Mouse (Mus musculus): ENCODE results near the gene Mab21l3. TPM values are rescaled to one million over a fixed set of nuclear protein-coding genes. Genes with fewer than 3 reads are reported as not detected.

The Mab21l3 gene
- polyA plus RNA-seq, 1 experiment from 2014 or later = 0.09 TPM

- no peaks in the 10 kb centered on the region for H3K27me3 ChIP-seq (ENCODE audit: control insufficient read depth, insufficient read depth, low read depth, low read length)
- H3K9ac ChIP-seq (ENCODE audit: low read depth, low read length) = no peak overlapping the region
- H3K9me3 ChIP-seq (replicated peaks; ENCODE audit: control insufficient read depth, low read length, poor library complexity, severe bottlenecking) = no peaks in the 10 kb centered on the region
- H3K4me3 ChIP-seq (ENCODE audit: low read depth, low read length) = no peak overlapping the region
- WGBS = 87% methylated on average over 9 of the region's 11 CpGs
- H3K4me1 ChIP-seq (ENCODE audit: control insufficient read depth, insufficient read depth, low read length) = peaks cover 9% of the 10 kb centered on the region; the same call in 1 of the 2 replicates
- no peak overlapping the region for H3K4me2 ChIP-seq (ENCODE audit: low read length)
- no peaks in the 10 kb centered on the region for H3K36me3 ChIP-seq (ENCODE audit: control insufficient read depth, insufficient read depth, low read length)
- H3K27ac ChIP-seq (ENCODE audit: low read length) = no peak overlapping the region
- ATAC-seq = no peak
These were observed 48.2 kb downstream of the Mab21l3 start for GRCm38 (mm10) chr3:101800596-101801018.

- H3K4me1 ChIP-seq (ENCODE audit: control insufficient read depth, insufficient read depth, low read length) = peaks cover 11% of the 10 kb centered on the region; the same call in 1 of the 2 replicates
- H3K27ac ChIP-seq (ENCODE audit: low read length) = no peak overlapping the region
- no peaks in the 10 kb centered on the region for H3K27me3 ChIP-seq (ENCODE audit: control insufficient read depth, insufficient read depth, low read depth, low read length)
- no peaks in the 10 kb centered on the region for H3K36me3 ChIP-seq (ENCODE audit: control insufficient read depth, insufficient read depth, low read length)
- no peak overlapping the region for H3K4me3 ChIP-seq (ENCODE audit: low read depth, low read length)
- no peak overlapping the region for H3K4me2 ChIP-seq (ENCODE audit: low read length)
- H3K9me3 ChIP-seq (replicated peaks; ENCODE audit: control insufficient read depth, low read length, poor library complexity, severe bottlenecking) = no peaks in the 10 kb centered on the region
- no peak for ATAC-seq
- no peak overlapping the region for H3K9ac ChIP-seq (ENCODE audit: low read depth, low read length)
- WGBS = 75% methylated on average over 14 of the region's 14 CpGs
These were observed 48.7 kb downstream of the Mab21l3 start for GRCm38 (mm10) chr3:101799852-101800595.

GRCm38 (mm10) chr3:101797830-101798709, 50.7 kb downstream of the Mab21l3 start:
- no peak for ATAC-seq
- H3K4me1 ChIP-seq (ENCODE audit: control insufficient read depth, insufficient read depth, low read length) = peaks cover 20% of the 10 kb centered on the region
- H3K4me2 ChIP-seq (ENCODE audit: low read length) = no peak overlapping the region
- H3K27ac ChIP-seq (ENCODE audit: low read length) = 0 out of 2 replicates have a peak overlapping the region, but pooled peaks have one; percentile 34
- H3K9me3 ChIP-seq (replicated peaks; ENCODE audit: control insufficient read depth, low read length, poor library complexity, severe bottlenecking) = no peaks in the 10 kb centered on the region
- WGBS = 44% methylated on average over 15 of the region's 15 CpGs
- no peaks in the 10 kb centered on the region for H3K27me3 ChIP-seq (ENCODE audit: control insufficient read depth, insufficient read depth, low read depth, low read length)
- no peaks in the 10 kb centered on the region for H3K36me3 ChIP-seq (ENCODE audit: control insufficient read depth, insufficient read depth, low read length)
- H3K9ac ChIP-seq (ENCODE audit: low read depth, low read length) = no peak overlapping the region
- H3K4me3 ChIP-seq (ENCODE audit: low read depth, low read length) = no peak overlapping the region

- ATAC-seq = no peak
- H3K36me3 ChIP-seq (ENCODE audit: control insufficient read depth, insufficient read depth, low read length) = no peaks in the 10 kb centered on the region
- 40% methylated on average over 7 of the region's 7 CpGs for WGBS
These were observed 52.5 kb downstream of the Mab21l3 start for GRCm38 (mm10) chr3:101796212-101796611.

DNA sequence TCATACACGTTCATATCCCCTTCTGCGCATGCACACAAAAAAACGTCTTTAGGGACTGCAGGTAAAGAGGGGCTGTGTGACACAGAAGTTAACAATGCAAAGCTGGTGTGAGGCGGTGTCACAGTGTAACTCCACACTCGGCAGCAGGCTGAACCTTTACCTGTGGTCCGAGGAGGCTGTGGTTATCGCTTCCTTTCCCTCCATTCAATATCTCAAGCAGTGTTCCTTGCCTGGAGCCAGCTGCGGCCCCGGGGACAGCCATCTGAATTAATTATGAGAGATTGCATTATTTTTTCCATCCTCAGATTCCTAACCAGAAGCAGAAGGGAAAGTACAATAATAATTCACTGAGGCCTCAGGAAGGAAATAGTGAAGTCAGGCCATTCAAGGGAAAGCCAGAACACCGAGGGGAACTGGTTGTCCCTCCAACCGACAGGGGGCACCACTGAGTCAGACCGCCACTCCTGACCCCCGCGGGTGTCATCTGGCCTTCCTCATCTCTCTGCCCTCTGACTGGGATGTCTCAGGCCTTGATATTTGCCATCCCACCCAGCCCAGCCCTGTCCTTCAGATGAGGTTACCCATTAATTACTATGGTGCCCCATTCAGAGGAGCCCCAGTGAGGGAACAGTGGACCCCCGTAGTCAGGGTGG, 53.2 kb downstream of the Mab21l3 start:
- Histone ChIP-seq H3K4me2 (ENCODE audit: low read length) (no peak overlapping the region), H3K4me3 (ENCODE audit: low read depth, low read length) (no peak overlapping the region), H3K27me3 (ENCODE audit: control insufficient read depth, insufficient read depth, low read depth, low read length) (no peaks in the 10 kb centered on the region), H3K27ac (ENCODE audit: low read length) (no peak overlapping the region), H3K4me1 (ENCODE audit: control insufficient read depth, insufficient read depth, low read length) (peaks cover 20% of the 10 kb centered on the region), H3K36me3 (ENCODE audit: control insufficient read depth, insufficient read depth, low read length) (no peaks in the 10 kb centered on the region), H3K9me3 (replicated peaks; ENCODE audit: control insufficient read depth, low read length, poor library complexity, severe bottlenecking) (no peaks in the 10 kb centered on the region), H3K9ac (ENCODE audit: low read depth, low read length) (no peak overlapping the region)
- 77% methylated on average over 15 of the region's 15 CpGs for WGBS
- ATAC-seq = no peak

More at GRCm38 (mm10) chr3:101796212-101796611, 52.5 kb downstream of the Mab21l3 start:
- H3K4me1 ChIP-seq (ENCODE audit: control insufficient read depth, insufficient read depth, low read length) = peaks cover 20% of the 10 kb centered on the region
- H3K9ac ChIP-seq (ENCODE audit: low read depth, low read length) = no peak overlapping the region
- no peak overlapping the region for H3K27ac ChIP-seq (ENCODE audit: low read length)
- H3K4me3 ChIP-seq (ENCODE audit: low read depth, low read length) = no peak overlapping the region
- no peak overlapping the region for H3K4me2 ChIP-seq (ENCODE audit: low read length)
- no peaks in the 10 kb centered on the region for H3K9me3 ChIP-seq (replicated peaks; ENCODE audit: control insufficient read depth, low read length, poor library complexity, severe bottlenecking)
- no peaks in the 10 kb centered on the region for H3K27me3 ChIP-seq (ENCODE audit: control insufficient read depth, insufficient read depth, low read depth, low read length)

DNA sequence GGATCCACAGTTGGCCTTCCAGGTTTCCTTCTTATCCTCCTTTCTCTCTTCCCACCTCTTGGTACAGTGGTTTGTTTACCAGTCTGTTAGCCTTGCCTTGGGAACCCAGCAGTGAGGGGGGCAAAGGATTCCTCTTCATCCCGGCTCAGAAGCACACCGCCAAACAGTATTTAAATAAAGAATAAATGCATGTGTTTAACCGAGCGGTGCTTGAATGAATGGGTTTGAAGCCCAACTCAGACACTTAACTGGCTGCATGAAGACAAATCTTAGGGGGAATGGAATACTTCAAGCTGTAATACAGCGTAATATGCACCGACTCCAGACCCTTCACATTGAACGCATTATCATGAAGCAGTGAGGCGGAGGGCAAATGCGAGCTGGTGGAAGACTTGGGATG, 54.1 kb downstream of the Mab21l3 start:
- Histone ChIP-seq H3K27ac (ENCODE audit: low read length) (peak overlapping the region; percentile 8; the same call in 1 of the 2 replicates), H3K27me3 (ENCODE audit: control insufficient read depth, insufficient read depth, low read depth, low read length) (no peaks in the 10 kb centered on the region), H3K9me3 (replicated peaks; ENCODE audit: control insufficient read depth, low read length, poor library complexity, severe bottlenecking) (no peaks in the 10 kb centered on the region), H3K4me2 (ENCODE audit: low read length) (no peak overlapping the region), H3K4me1 (ENCODE audit: control insufficient read depth, insufficient read depth, low read length) (peaks cover 20% of the 10 kb centered on the region), H3K36me3 (ENCODE audit: control insufficient read depth, insufficient read depth, low read length) (no peaks in the 10 kb centered on the region), H3K9ac (ENCODE audit: low read depth, low read length) (no peak overlapping the region), H3K4me3 (ENCODE audit: low read depth, low read length) (no peak overlapping the region)
- ATAC-seq = no peak
- 46% methylated on average over 9 of the region's 9 CpGs for WGBS

GRCm38 (mm10) chr3:101794026-101794425, 54.7 kb downstream of the Mab21l3 start:
- ATAC-seq = no peak
- Histone ChIP-seq H3K36me3 (ENCODE audit: control insufficient read depth, insufficient read depth, low read length) (no peaks in the 10 kb centered on the region), H3K27ac (ENCODE audit: low read length) (no peak overlapping the region), H3K9me3 (replicated peaks; ENCODE audit: control insufficient read depth, low read length, poor library complexity, severe bottlenecking) (no peaks in the 10 kb centered on the region), H3K27me3 (ENCODE audit: control insufficient read depth, insufficient read depth, low read depth, low read length) (no peaks in the 10 kb centered on the region), H3K9ac (ENCODE audit: low read depth, low read length) (no peak overlapping the region), H3K4me2 (ENCODE audit: low read length) (no peak overlapping the region), H3K4me3 (ENCODE audit: low read depth, low read length) (no peak overlapping the region), H3K4me1 (ENCODE audit: control insufficient read depth, insufficient read depth, low read length) (peaks cover 20% of the 10 kb centered on the region)
- WGBS = 57% methylated on average over 5 of the region's 5 CpGs

DNA sequence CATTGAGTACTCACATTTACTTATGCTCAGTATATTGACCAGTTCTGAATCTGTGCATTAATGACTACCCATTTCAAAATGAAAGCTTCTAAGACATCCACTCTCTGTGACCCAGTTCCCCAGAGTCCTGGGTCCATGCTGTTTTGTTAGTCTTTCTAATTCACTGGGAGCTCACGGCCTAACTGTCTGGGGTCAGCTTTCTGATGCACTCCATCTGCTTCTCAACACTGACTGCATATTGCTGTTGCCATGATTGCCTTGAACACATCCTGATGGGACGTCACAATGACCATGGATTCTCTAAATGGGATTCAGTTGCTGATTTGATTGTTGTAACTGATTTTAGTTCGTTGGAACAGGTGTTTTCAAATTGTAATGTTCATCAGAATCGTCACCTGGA, 56.6 kb downstream of the Mab21l3 start:
- 76% methylated on average over 4 of the region's 4 CpGs for WGBS
- Histone ChIP-seq H3K4me1 (ENCODE audit: control insufficient read depth, insufficient read depth, low read length) (peaks cover 16% of the 10 kb centered on the region), H3K36me3 (ENCODE audit: control insufficient read depth, insufficient read depth, low read length) (no peaks in the 10 kb centered on the region), H3K9me3 (replicated peaks; ENCODE audit: control insufficient read depth, low read length, poor library complexity, severe bottlenecking) (no peaks in the 10 kb centered on the region), H3K27ac (ENCODE audit: low read length) (no peak overlapping the region), H3K4me2 (ENCODE audit: low read length) (no peak overlapping the region), H3K9ac (ENCODE audit: low read depth, low read length) (no peak overlapping the region), H3K4me3 (ENCODE audit: low read depth, low read length) (no peak overlapping the region), H3K27me3 (ENCODE audit: control insufficient read depth, insufficient read depth, low read depth, low read length) (no peaks in the 10 kb centered on the region)
- no peak for ATAC-seq

Measured in midbrain, embryonic 16.5 days (tissue).